Mouse (Mus musculus) bone marrow macrophage, adult 2 months (primary cell): ENCODE data around the gene Slc3a2. TPM values are rescaled to one million over a fixed set of nuclear protein-coding genes. Genes with fewer than 3 reads are reported as not detected.
A peak's percentile ranks its signal among the peaks of the same experiment; 100 is the strongest.
"Not testable (repeated sequence)": the region's sequence is repeated elsewhere in the genome, so short reads cannot be mapped to it uniquely, and the experiment has no call there.

Experiments
- H3K27ac ChIP-seq: 2 replicates; pipeline ENCODE4 v1.5.1; 2012; ENCODE audit warnings: low read depth, low read length; ENCODE audit not compliant: insufficient read depth
- H3K4me1 ChIP-seq: 2 replicates; pipeline ENCODE4 v1.6.1; 2012; ENCODE audit warnings: low read length; ENCODE audit not compliant: control insufficient read depth, insufficient read depth
- H3K4me3 ChIP-seq: 2 replicates; pipeline ENCODE4 v1.5.1; 2012; ENCODE audit warnings: mild to moderate bottlenecking, low read length, moderate library complexity; ENCODE audit not compliant: insufficient read depth
- CTCF ChIP-seq: IDR thresholded peaks from 2 replicates; pipeline ENCODE4 v1.5.1; 2012; ENCODE audit warnings: low read depth, mild to moderate bottlenecking, low read length, moderate library complexity
- POLR2A ChIP-seq: IDR thresholded peaks from 2 replicates; pipeline ENCODE4 v1.6.1; 2012; ENCODE audit warnings: mild to moderate bottlenecking, low read depth, low read length, borderline replicate concordance
- polyA plus RNA-seq: library from polyadenylated mRNA; stranded (reverse); fragments of >200 nt; gene quantifications from 2 replicates; pipeline ENCODE4 v1.2.4, GENCODE M21; 2012; ENCODE audit not compliant: missing spikeins, insufficient read depth, insufficient read length

The Slc3a2 gene
- polyA plus RNA-seq, 1 experiment, result 172 TPM

DNA sequence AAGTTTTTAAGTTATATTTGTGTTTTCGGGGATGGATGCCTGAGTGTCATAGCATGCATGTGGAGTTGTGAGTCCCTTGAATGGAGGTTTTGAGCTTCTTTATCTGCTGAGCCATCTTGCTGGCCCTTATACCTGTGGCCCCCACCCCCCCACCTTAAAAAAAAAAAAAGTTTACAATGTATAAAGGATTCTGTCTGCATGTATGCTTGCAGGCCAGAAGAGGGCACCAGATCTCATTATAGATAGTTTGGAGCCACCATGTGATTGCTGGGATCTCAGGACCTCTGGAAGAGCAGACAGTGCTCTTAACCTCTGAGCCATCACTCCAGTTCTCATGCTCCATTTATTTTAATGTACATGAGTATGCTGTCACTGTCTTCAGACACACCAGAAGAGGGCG is 24.2 kb upstream of the Slc3a2 start:
- no peak overlapping the region for H3K27ac ChIP-seq
- no peak for TF ChIP-seq POLR2A
- 0 out of 2 replicates have a peak, but pooled peaks have one; percentile 13 for TF ChIP-seq CTCF
- no peak overlapping the region for H3K4me3 ChIP-seq
- peaks cover 9% of the 10 kb centered on the region for H3K4me1 ChIP-seq

DNA sequence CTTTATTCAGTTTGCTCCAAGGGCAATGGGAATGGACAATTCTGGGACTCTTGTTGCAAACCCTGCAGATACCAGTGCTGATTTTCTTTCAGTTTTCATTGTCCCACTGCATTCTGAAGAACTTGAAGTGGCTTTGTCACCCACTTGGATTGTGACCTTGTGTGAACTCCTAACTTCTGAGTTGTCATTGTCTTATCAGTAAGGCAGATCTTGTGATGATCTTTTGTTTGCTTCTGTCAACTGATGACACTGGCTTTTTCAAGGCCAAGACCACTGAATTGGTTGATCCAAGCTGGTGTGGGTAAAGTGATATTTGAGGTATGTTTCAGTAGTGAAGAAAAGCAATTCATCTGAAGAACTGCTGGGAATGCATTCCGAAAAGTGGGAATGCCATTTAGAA is 22.2 kb upstream of the Slc3a2 start:
- peaks cover 14% of the 10 kb centered on the region for H3K4me1 ChIP-seq
- no peak overlapping the region for H3K27ac ChIP-seq
- TF ChIP-seq POLR2A (no peak), CTCF (no peak)
- no peak overlapping the region for H3K4me3 ChIP-seq

- H3K4me3 ChIP-seq, result peak overlapping the region; percentile 98
- peak overlapping the region; percentile 80 for H3K27ac ChIP-seq
- H3K4me1 ChIP-seq, result peaks cover 14% of the 10 kb centered on the region
- TF ChIP-seq CTCF, result no peak
- TF ChIP-seq POLR2A, result no peak
Observed at GRCm38 (mm10) chr19:8742176-8742575, 19.0 kb upstream of the Slc3a2 start.

GRCm38 (mm10) chr19:8741243-8741869 is 18.2 kb upstream of the Slc3a2 start, which contains the start of gene Stx5a:
Gene Stx5a (plus strand): TSS chr19:8741413.
- Histone ChIP-seq H3K27ac (peak within 1 kb of the TSS; percentile 93), H3K4me3 (peak within 1 kb of the TSS; percentile 98), H3K4me1 (peaks cover 16% of the 10 kb centered on the region)
- no peak for TF ChIP-seq POLR2A
- no peak for TF ChIP-seq CTCF

- Histone ChIP-seq H3K27ac (peak within 1 kb of the TSS; percentile 93), H3K4me1 (peaks cover 16% of the 10 kb centered on the region), H3K4me3 (peak within 1 kb of the TSS; percentile 98)
- TF ChIP-seq CTCF, result no peak
- no peak for TF ChIP-seq POLR2A
Observed at GRCm38 (mm10) chr19:8740603-8741002, 17.4 kb upstream of the Slc3a2 start, which contains the start of gene 1700092M07Rik. Gene 1700092M07Rik (plus strand): TSS chr19:8740718.

- Histone ChIP-seq H3K27ac (no peak overlapping the region), H3K4me3 (no peak overlapping the region), H3K4me1 (peaks cover 16% of the 10 kb centered on the region)
- no peak for TF ChIP-seq POLR2A
Observed at GRCm38 (mm10) chr19:8739646-8740045, 16.5 kb upstream of the Slc3a2 start.

GRCm38 (mm10) chr19:8738911-8739310 is 15.7 kb upstream of the Slc3a2 start:
- no peak for TF ChIP-seq POLR2A
- TF ChIP-seq CTCF, result no peak
- Histone ChIP-seq H3K4me3 (no peak overlapping the region), H3K27ac (no peak overlapping the region), H3K4me1 (peaks cover 16% of the 10 kb centered on the region)

GRCm38 (mm10) chr19:8736160-8736467 is 12.9 kb upstream of the Slc3a2 start:
- Histone ChIP-seq H3K4me1 (peaks cover 7% of the 10 kb centered on the region), H3K4me3 (peak overlapping the region; percentile 96), H3K27ac (peak overlapping the region; percentile 57)
- TF ChIP-seq POLR2A, result no peak

- TF ChIP-seq POLR2A (peak; percentile 65; the same call in 1 of the 2 replicates), CTCF (no peak)
- Histone ChIP-seq H3K27ac (peak within 1 kb of the TSS; percentile 57), H3K4me1 (peaks cover 2% of the 10 kb centered on the region; the same call in 1 of the 2 replicates), H3K4me3 (peak within 1 kb of the TSS; percentile 96)
Observed at GRCm38 (mm10) chr19:8735389-8736159, 12.4 kb upstream of the Slc3a2 start, which contains the start of gene Wdr74. Gene Wdr74 (plus strand): TSS chr19:8735827.

GRCm38 (mm10) chr19:8734334-8734733 is 11.2 kb upstream of the Slc3a2 start:
- peaks cover 2% of the 10 kb centered on the region; the same call in 1 of the 2 replicates for H3K4me1 ChIP-seq
- TF ChIP-seq CTCF, result no peak
- no peak for TF ChIP-seq POLR2A
- no peak overlapping the region for H3K4me3 ChIP-seq
- H3K27ac ChIP-seq, result no peak overlapping the region

GRCm38 (mm10) chr19:8728335-8729099 is 5.3 kb upstream of the Slc3a2 start:
- H3K4me3 ChIP-seq, H3K4me1 ChIP-seq, H3K27ac ChIP-seq: not testable (repeated sequence)
